Mouse (Mus musculus): ENCODE measurements around the gene Gm49353. TPM values are rescaled to one million over a fixed set of nuclear protein-coding genes. Genes with fewer than 3 reads are reported as not detected.

Gene Gm49353
- total RNA-seq, 2 experiments from 2014 or later = 23.8 to 31.2 TPM

Other genes starting within 250 kb of the Gm49353 start
- not detected for gene 2310057J18Rik, start 212.7 kb upstream of the Gm49353 start, total RNA-seq (2021)
- 100 to 1,000 TPM; 157 to 166 TPM for gene Soga3, start 55.1 kb upstream of the Gm49353 start, total RNA-seq (2021)
- gene 9330159F19Rik, start 12.7 kb downstream of the Gm49353 start, total RNA-seq (2021) = 10 to 100 TPM; 77.3 to 81.8 TPM
- gene Echdc1, start 114.2 kb downstream of the Gm49353 start, total RNA-seq (2021) = 10 to 100 TPM; 24.2 to 26.5 TPM
- 10 to 100 TPM; 93.6 to 95.2 TPM for gene Rnf146, start 163.5 kb downstream of the Gm49353 start, total RNA-seq (2021)

Measured in left cerebral cortex, postnatal 25 days (tissue).